Mouse (Mus musculus): ENCODE results near the gene Chst10.

DNA sequence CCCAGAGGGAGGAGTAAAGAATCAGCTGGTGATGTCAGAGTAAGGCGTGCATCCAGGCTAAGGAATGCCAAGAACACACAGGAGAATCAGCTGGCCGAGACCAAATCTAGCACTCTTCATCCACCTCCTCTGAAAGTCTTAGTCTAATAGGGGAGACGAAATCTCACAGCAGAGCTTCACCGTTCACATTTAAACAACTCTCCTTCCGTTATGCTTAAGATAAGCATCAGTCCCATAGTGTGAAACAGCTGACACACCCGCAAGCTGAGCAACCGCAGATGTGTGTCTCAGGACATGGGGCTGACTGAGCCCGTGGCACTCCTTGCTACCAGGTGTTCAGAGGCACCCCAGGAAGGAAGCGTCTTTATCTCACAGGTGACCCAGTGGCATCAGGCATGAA is 14.2 kb downstream of the Chst10 start:
- no peak for TF ChIP-seq POLR2A (IDR thresholded peaks at IDR 0.05; ENCODE audit: borderline replicate concordance, extremely low read depth, insufficient read depth, insufficient read length, poor library complexity, severe bottlenecking)
- no peak for TF ChIP-seq CTCF (IDR thresholded peaks at IDR 0.05; ENCODE audit: borderline replicate concordance, extremely low read depth, insufficient read depth, insufficient read length)

Measured in brain, embryonic 14.5 days (tissue).